Mouse (Mus musculus) olfactory bulb, adult 2 months (tissue): ENCODE measurements around the gene Ddx1.

Experiments used
- CTCF ChIP-seq: fragments of 200-500 bp; IDR thresholded peaks from 2 replicates; pipeline ENCODE4 v1.5.1; 2012; ENCODE audit warnings: low read depth, mild to moderate bottlenecking, low read length, moderate library complexity; ENCODE audit not compliant: insufficient read depth
- POLR2A ChIP-seq: fragments of 200-500 bp; IDR thresholded peaks from 2 replicates; pipeline ENCODE4 v1.6.1; 2012; ENCODE audit warnings: mild to moderate bottlenecking, low read depth, low read length, moderate library complexity; ENCODE audit not compliant: insufficient read depth

DNA sequence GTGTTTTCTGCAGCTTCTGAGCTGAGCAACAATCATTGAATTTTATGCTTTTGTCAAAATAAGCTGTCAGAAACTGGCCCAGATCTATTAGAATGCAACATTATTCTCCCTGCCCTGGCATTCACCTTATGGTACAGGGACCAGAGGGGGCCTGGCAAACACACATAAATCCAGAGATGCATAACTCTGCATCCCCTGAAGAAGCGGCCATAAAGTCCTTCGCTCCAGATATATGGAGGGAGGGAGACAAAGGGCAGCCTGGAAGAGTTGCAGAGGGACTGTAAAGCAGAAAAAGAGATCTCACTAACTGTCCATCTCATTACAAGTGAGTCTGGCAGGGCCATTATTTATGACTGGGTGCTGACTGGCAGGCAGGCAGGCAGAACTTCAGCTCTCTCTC is 6.7 kb upstream of the Ddx1 start:
- TF ChIP-seq POLR2A (no peak), CTCF (no peak)
